Mouse (Mus musculus): Measurements from ENCODE around the gene Hopx. TPM values are rescaled to one million over a fixed set of nuclear protein-coding genes. Genes with fewer than 3 reads are reported as not detected.

Gene Hopx
- polyA plus RNA-seq (2014; fragmentation: Nextera tagmentation; extraction: Ambion mirVana), result 8.4 and 11.3 TPM in 2 replicates

DNA sequence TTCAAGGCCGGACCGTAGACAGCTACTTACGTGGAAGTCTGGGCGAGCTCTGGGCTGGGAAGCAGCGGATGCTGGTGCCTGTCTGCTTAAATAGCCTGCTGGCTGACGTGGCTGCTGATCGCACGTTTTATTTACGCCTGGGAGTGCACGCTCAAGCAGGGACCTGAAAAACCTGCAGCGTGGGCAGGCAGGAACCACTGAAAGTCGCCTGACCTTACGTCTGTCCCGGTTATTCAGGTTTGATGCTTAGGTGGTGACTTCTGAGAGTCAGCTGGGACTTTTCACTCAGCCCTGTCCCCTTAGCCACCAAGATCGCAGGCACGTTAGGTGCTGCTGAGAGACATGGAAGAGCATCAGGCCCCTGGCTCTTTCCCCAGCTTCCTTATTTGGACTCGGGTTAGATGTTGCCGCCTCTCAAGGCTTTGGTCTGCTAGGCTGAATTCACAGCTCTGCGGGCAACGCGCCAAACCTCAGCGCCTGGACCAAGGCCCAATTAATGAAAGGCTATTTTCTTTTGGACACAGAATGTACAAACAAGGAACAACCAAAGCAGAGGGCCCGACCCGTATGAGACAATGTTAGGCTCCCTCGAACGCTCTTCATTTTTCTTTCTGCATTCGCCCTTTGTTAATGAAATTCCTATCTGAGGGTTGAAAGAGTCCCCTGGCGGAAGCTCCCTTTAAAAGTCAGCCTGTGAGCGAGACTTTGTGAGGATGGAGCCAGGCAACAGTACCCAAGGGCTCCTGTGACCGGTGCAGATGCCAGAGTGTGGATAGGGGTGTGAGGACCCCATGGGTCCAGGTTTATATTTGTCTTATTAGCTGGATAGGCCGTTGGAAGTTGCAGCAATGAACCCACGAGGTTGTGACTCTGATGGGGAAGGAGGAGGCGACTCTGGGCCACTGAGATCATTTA, at the start of gene Hopx:
Gene Hopx, minus strand, starts transcription at position 305 of the 915 bp plus-strand sequence.
- Histone ChIP-seq H3K4me3 (replicated peaks; ENCODE audit: low read length) (peak within 1 kb of the TSS; percentile 1; the same call in 1 of the 2 replicates), H3K4me2 (replicated peaks) (peak within 1 kb of the TSS; percentile 31), H3K27ac (peak within 1 kb of the TSS; percentile 61), H3K9me3 (ENCODE audit: control insufficient read depth, low read length) (no peaks in the 10 kb centered on the region), H3K27me3 (ENCODE audit: control insufficient read depth, insufficient read depth, low read length) (no peaks in the 10 kb centered on the region), H3K4me1 (replicated peaks; ENCODE audit: control insufficient read depth, insufficient read depth, low read length) (peaks cover 9% of the 10 kb centered on the region; the same call in 1 of the 2 replicates), H3K36me3 (replicated peaks; ENCODE audit: control insufficient read depth, insufficient read depth) (no peaks in the 10 kb centered on the region), H3K9ac (0 out of 2 replicates have a peak within 1 kb of the TSS, but pooled peaks have one; percentile 4)
- WGBS, result 33% methylated on average over 33 of the region's 33 CpGs
- DNase-seq (ENCODE audit: low spot score) (peak; percentile 76), ATAC-seq (ENCODE audit: low FRiP score) (peak; percentile 77; the same call in 1 of the 2 replicates)

DNA sequence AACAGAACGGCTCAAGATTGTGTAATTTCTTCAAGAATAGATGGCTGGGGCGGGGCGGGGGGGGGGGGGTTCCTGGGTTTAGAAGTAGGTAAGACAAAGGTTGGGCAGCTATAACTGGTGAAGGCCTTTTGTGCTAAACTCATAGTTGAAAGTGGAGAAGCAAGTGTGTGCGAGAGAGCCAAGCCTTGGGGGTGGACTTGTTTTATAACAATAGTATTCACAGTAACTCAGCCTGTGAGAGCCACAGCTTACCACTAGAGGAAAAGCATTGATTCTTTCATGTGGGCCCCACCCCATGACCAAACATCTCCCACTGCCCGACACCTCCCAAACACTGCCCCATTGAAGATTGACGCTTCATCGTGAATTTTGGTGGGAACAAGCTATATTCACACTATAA, 48.7 kb upstream of the Hopx start:
- 94% methylated on average over 7 of the region's 7 CpGs for WGBS
- DNase-seq (ENCODE audit: low spot score), result no peak

DNA sequence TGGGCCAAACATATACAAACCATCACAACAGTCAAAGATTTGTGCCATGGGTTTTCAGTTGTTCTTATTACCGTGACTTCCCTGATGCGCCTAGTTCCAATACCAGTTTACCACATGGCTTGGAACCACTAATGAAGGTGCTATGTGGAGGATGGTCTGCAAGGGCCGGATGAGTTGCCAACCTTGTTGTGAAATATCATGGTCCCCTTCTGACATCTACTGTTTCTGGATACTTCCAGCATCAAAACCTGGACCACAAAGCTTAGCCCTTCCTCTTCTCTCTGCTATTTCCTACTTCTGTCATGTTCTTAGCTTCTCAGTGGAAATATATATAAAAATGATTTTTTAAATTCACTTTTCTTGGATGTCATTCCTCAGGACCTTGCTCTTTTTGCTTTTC, 47.6 kb upstream of the Hopx start:
- ATAC-seq (ENCODE audit: low FRiP score) (no peak), DNase-seq (ENCODE audit: low spot score) (no peak)
- WGBS, result 94% methylated on average over 3 of the region's 3 CpGs
- Histone ChIP-seq H3K4me1 (replicated peaks; ENCODE audit: control insufficient read depth, insufficient read depth, low read length) (no peaks in the 10 kb centered on the region), H3K27me3 (ENCODE audit: control insufficient read depth, insufficient read depth, low read length) (no peaks in the 10 kb centered on the region), H3K27ac (no peak overlapping the region), H3K9me3 (ENCODE audit: control insufficient read depth, low read length) (no peaks in the 10 kb centered on the region), H3K36me3 (replicated peaks; ENCODE audit: control insufficient read depth, insufficient read depth) (no peaks in the 10 kb centered on the region), H3K4me3 (replicated peaks; ENCODE audit: low read length) (no peak overlapping the region), H3K9ac (no peak overlapping the region), H3K4me2 (replicated peaks) (no peak overlapping the region)

More for the DNA sequence above, 48.7 kb upstream of the Hopx start:
- Histone ChIP-seq H3K27me3 (ENCODE audit: control insufficient read depth, insufficient read depth, low read length) (no peaks in the 10 kb centered on the region), H3K27ac (no peak overlapping the region), H3K9ac (no peak overlapping the region), H3K4me2 (replicated peaks) (no peak overlapping the region), H3K9me3 (ENCODE audit: control insufficient read depth, low read length) (no peaks in the 10 kb centered on the region), H3K4me1 (replicated peaks; ENCODE audit: control insufficient read depth, insufficient read depth, low read length) (no peaks in the 10 kb centered on the region), H3K36me3 (replicated peaks; ENCODE audit: control insufficient read depth, insufficient read depth) (no peaks in the 10 kb centered on the region), H3K4me3 (replicated peaks; ENCODE audit: low read length) (no peak overlapping the region)
- no peak for ATAC-seq (ENCODE audit: low FRiP score)

GRCm38 (mm10) chr5:77157777-77158540, 43.0 kb upstream of the Hopx start:
- H3K4me3 ChIP-seq (replicated peaks; ENCODE audit: low read length), result no peak overlapping the region
- WGBS, result 43% methylated on average over 14 of the region's 14 CpGs
- H3K4me2 ChIP-seq (replicated peaks), result no peak overlapping the region
- H3K4me1 ChIP-seq (replicated peaks; ENCODE audit: control insufficient read depth, insufficient read depth, low read length), result no peaks in the 10 kb centered on the region
- no peak overlapping the region for H3K9ac ChIP-seq
- no peaks in the 10 kb centered on the region for H3K27me3 ChIP-seq (ENCODE audit: control insufficient read depth, insufficient read depth, low read length)
- H3K27ac ChIP-seq, result no peak overlapping the region
- ATAC-seq (ENCODE audit: low FRiP score) (no peak), DNase-seq (ENCODE audit: low spot score) (no peak)
- no peaks in the 10 kb centered on the region for H3K36me3 ChIP-seq (replicated peaks; ENCODE audit: control insufficient read depth, insufficient read depth)
- H3K9me3 ChIP-seq (ENCODE audit: control insufficient read depth, low read length), result no peaks in the 10 kb centered on the region

DNA sequence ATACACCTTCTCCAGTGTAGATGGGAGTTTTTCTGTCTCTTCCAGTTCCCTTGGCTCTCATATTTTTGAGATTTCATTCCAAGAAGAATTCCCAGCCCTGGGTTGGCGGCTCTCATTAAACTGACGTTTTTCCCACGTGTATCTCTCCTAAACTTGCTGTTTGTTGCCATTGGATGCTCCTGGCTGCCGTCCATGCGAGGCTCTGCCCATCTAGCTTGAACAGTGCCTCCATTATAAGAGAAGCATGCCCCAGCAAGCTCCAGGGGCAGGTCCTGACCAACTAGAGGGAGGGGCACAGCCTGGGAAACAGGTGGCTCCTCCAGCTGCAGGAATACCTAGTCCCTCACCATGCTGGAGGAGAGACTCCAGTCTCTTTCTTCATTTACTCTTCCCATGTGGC, 42.0 kb upstream of the Hopx start:
- H3K4me2 ChIP-seq (replicated peaks), result no peak overlapping the region
- no peak overlapping the region for H3K27ac ChIP-seq
- no peaks in the 10 kb centered on the region for H3K36me3 ChIP-seq (replicated peaks; ENCODE audit: control insufficient read depth, insufficient read depth)
- H3K9ac ChIP-seq, result no peak overlapping the region
- no peaks in the 10 kb centered on the region for H3K27me3 ChIP-seq (ENCODE audit: control insufficient read depth, insufficient read depth, low read length)
- 69% methylated on average over 5 of the region's 5 CpGs for WGBS
- no peak overlapping the region for H3K4me3 ChIP-seq (replicated peaks; ENCODE audit: low read length)
- no peak for ATAC-seq (ENCODE audit: low FRiP score)
- H3K4me1 ChIP-seq (replicated peaks; ENCODE audit: control insufficient read depth, insufficient read depth, low read length), result no peaks in the 10 kb centered on the region
- DNase-seq (ENCODE audit: low spot score), result peak; percentile 27
- no peaks in the 10 kb centered on the region for H3K9me3 ChIP-seq (ENCODE audit: control insufficient read depth, low read length)

DNA sequence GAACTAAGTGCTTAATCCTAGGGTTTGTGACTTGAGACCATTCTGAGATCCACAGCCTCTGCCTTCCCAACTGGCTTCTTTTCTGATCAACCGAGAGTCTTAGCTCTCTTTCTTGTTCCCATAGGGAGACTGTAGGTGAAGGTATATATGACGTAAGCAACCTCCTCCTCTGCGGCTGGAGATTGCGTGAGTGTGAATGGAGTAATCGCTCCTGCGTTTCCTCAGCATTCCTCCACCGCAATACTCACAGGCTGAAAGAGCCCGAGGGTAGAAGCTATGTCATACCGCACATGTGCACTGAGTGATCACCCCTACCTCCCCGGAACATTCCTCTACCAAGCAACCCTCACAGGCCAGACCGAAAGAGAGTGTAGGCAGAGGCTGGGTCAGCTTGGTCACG, 40.6 kb upstream of the Hopx start:
- no peak for ATAC-seq (ENCODE audit: low FRiP score)
- WGBS, result 93% methylated on average over 12 of the region's 12 CpGs
- no peak for DNase-seq (ENCODE audit: low spot score)
- H3K9me3 ChIP-seq (ENCODE audit: control insufficient read depth, low read length), result no peaks in the 10 kb centered on the region
- no peaks in the 10 kb centered on the region for H3K4me1 ChIP-seq (replicated peaks; ENCODE audit: control insufficient read depth, insufficient read depth, low read length)
- H3K27me3 ChIP-seq (ENCODE audit: control insufficient read depth, insufficient read depth, low read length), result no peaks in the 10 kb centered on the region
- no peak overlapping the region for H3K9ac ChIP-seq
- no peak overlapping the region for H3K4me2 ChIP-seq (replicated peaks)
- H3K4me3 ChIP-seq (replicated peaks; ENCODE audit: low read length), result no peak overlapping the region
- no peaks in the 10 kb centered on the region for H3K36me3 ChIP-seq (replicated peaks; ENCODE audit: control insufficient read depth, insufficient read depth)
- H3K27ac ChIP-seq, result no peak overlapping the region

- WGBS, result 86% methylated on average over 5 of the region's 5 CpGs
- H3K9me3 ChIP-seq (ENCODE audit: control insufficient read depth, low read length), result no peaks in the 10 kb centered on the region
- H3K27ac ChIP-seq, result no peak overlapping the region
- ATAC-seq (ENCODE audit: low FRiP score) (no peak), DNase-seq (ENCODE audit: low spot score) (no peak)
- H3K36me3 ChIP-seq (replicated peaks; ENCODE audit: control insufficient read depth, insufficient read depth), result no peaks in the 10 kb centered on the region
- no peak overlapping the region for H3K4me3 ChIP-seq (replicated peaks; ENCODE audit: low read length)
- no peak overlapping the region for H3K9ac ChIP-seq
- no peaks in the 10 kb centered on the region for H3K4me1 ChIP-seq (replicated peaks; ENCODE audit: control insufficient read depth, insufficient read depth, low read length)
- H3K27me3 ChIP-seq (ENCODE audit: control insufficient read depth, insufficient read depth, low read length), result no peaks in the 10 kb centered on the region
- H3K4me2 ChIP-seq (replicated peaks), result no peak overlapping the region
Observed at GRCm38 (mm10) chr5:77154812-77155211, 39.9 kb upstream of the Hopx start.

DNA sequence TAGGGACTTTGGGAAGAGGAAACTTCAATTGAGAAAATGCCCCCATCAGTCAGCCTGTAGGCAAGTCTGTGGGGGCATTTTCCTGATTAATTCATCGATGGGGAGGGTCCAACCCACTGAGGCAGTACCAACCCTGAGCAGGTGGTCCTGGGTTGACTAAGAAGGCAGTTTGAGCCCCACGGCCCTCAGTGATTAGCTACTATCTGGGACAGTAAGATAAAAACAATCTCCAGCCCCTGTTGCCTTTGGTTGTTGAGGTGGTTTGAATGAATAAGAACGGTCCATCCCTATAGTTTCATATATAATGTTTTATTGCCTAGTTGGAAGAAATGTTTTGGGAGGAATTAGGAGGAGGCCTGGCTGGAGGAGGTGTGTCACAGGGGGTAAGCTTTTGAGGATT, 36.8 kb upstream of the Hopx start:
- no peak overlapping the region for H3K4me3 ChIP-seq (replicated peaks; ENCODE audit: low read length)
- no peaks in the 10 kb centered on the region for H3K36me3 ChIP-seq (replicated peaks; ENCODE audit: control insufficient read depth, insufficient read depth)
- H3K27ac ChIP-seq, result no peak overlapping the region
- H3K4me1 ChIP-seq (replicated peaks; ENCODE audit: control insufficient read depth, insufficient read depth, low read length), result no peaks in the 10 kb centered on the region
- ATAC-seq (ENCODE audit: low FRiP score) (no peak), DNase-seq (ENCODE audit: low spot score) (no peak)
- no peaks in the 10 kb centered on the region for H3K27me3 ChIP-seq (ENCODE audit: control insufficient read depth, insufficient read depth, low read length)
- 82% methylated on average over 3 of the region's 3 CpGs for WGBS
- H3K9me3 ChIP-seq (ENCODE audit: control insufficient read depth, low read length), result no peaks in the 10 kb centered on the region
- H3K9ac ChIP-seq, result no peak overlapping the region
- no peak overlapping the region for H3K4me2 ChIP-seq (replicated peaks)

DNA sequence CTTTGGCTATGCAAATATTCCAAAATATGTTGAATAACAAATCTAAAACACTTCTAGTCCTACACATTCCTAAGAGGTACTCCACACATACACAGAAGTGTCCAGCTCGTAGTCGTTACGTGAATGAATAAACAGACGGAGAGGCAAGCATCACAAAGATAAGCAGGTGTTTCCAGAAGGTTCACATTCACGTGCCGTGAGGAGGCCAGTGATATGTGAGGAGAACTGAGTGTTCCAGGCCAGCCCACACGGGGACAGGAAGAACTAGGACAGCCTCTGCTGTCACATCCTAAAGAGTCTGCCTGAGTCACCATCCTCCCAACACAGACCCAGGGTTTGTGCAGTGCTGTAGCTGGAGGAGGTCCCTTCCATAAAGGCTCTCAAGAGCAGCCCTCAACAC, 36.2 kb upstream of the Hopx start:
- Histone ChIP-seq H3K4me1 (replicated peaks; ENCODE audit: control insufficient read depth, insufficient read depth, low read length) (no peaks in the 10 kb centered on the region), H3K9ac (no peak overlapping the region), H3K27ac (no peak overlapping the region), H3K9me3 (ENCODE audit: control insufficient read depth, low read length) (no peaks in the 10 kb centered on the region), H3K4me2 (replicated peaks) (no peak overlapping the region), H3K36me3 (replicated peaks; ENCODE audit: control insufficient read depth, insufficient read depth) (no peaks in the 10 kb centered on the region), H3K27me3 (ENCODE audit: control insufficient read depth, insufficient read depth, low read length) (no peaks in the 10 kb centered on the region), H3K4me3 (replicated peaks; ENCODE audit: low read length) (no peak overlapping the region)
- ATAC-seq (ENCODE audit: low FRiP score), result no peak
- DNase-seq (ENCODE audit: low spot score), result no peak
- 88% methylated on average over 7 of the region's 7 CpGs for WGBS
